Mouse (Mus musculus): ENCODE data around the gene Gata2.
"Not testable (repeated sequence)": the region's sequence is repeated elsewhere in the genome, so short reads cannot be mapped to it uniquely, and the experiment has no call there.

Gata2 gene

DNA sequence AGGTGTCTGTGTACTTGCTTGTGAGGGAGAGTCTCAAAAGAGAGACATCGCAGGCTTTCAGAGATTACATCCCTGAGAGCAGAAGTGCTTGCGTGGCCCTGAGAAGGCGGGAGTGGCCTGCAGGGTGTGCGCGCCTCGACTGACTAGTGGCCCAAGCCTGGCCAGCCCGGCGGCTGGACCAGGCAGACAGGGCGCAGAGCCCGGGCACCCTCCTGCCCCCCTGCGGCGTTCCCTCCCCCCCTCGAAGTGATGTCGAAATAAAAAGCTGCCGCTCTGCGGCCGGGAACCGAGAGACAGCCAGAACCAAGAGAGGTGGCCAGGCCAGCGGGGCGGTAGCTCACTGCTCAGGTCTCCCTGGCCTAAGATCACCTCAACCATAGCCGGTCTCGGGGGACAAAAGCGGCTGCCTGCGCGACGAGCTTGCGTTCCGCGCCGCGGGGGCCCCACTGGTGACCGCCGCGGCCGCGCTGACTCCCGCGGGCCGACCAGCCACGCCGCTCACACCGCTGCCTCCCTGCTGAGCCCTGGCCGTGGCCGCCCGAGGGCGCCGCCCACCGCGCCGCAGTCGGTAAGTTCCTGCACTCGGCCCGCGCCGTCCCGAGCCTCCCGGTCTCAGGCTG lies at the start of gene Gata2:
Gene Gata2 (plus strand): TSS at position 459 of the 620 bp plus-strand sequence.
- peak; percentile 70 for DNase-seq (ENCODE audit: extremely low spot score, low spot score)

DNA sequence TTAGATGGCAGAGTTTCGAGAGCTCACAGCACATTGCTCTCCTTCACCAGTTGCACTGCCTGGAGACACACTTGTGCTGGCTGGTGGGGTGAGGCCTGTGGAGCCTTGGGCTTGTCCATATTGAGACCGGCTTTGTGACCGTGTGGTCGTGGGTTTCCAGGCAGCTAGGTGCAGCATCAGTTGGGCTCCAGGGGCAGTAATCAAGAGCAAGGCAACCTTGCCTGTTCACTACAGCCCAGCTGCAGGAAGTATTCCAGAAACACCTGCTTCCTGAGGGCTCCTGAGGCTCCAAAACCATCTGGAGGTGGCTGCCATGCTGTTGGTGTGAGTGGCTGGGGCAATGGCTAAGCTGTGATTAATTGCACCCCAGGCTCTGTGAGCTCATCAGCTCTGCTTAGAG lies 47.9 kb upstream of the Gata2 start:
- DNase-seq (ENCODE audit: extremely low spot score, low spot score): no peak

DNA sequence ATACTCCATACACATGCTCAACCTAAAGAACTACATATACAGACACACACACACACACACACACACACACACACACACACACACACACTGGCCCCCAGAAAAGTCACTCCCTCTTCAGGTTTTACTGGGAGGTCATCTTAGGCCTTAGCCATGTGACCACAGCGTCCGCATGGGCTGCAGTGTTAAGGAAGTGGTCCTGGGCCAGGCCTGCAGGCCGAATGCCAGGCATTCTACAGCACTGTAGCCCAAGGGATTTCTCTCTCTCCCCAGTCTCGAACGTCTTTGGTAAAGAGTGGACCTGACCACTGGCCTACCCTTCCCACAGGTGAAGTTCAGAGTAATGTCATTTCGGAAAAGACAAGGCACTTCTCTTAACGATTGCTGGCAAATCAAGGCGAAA lies 47.1 kb upstream of the Gata2 start:
- no peak for DNase-seq (ENCODE audit: extremely low spot score, low spot score)

DNA sequence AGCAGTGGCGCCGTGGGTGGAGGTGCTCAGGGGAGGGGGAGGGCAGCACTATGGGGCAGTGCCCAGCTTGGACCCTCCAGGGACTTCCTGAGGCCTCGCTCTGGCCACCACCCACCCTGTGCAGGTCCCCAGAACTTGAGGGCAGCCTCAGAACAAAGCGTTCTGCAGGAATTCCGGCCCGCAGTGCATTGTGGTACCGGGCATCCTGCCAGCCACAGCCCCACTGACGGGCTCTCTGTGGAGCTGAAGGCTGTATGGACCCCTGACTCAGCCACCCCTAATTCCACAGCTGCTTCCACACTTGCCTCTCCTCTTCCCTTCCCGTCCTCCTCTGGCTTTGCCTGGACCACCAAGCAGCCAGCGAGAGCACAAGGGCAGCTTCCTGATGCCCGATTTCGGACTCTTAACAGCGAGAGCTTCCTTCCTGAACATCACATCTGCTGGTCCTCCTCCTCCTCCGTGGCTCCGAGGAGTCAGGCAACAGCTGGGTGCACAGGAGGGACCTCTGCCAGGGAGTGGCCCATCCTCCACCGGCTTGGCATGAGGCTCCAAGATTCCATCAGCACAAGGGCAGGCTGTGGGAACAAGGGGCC lies 46.2 kb upstream of the Gata2 start:
- no peak for DNase-seq (ENCODE audit: extremely low spot score, low spot score)

DNA sequence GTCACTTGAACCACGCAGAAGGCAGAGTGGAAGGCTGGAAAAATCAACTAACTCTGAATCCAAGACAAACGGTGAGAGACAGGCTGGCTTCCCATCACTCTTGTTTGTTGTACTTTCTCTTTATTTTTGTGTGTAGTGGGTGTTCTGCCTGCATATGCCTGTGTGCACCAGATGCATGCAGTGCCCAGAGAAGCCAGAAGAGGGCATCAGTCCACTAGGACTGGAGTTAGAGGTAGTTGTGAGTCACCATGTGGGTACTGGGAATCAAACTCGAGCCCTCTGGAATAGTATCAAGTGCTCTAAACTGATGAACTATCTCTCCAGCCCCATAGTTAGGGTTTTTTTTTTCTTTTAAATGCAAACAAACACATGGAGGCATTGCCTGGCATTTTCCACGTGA lies 42.4 kb upstream of the Gata2 start:
- no peak for DNase-seq (ENCODE audit: extremely low spot score, low spot score)

DNA sequence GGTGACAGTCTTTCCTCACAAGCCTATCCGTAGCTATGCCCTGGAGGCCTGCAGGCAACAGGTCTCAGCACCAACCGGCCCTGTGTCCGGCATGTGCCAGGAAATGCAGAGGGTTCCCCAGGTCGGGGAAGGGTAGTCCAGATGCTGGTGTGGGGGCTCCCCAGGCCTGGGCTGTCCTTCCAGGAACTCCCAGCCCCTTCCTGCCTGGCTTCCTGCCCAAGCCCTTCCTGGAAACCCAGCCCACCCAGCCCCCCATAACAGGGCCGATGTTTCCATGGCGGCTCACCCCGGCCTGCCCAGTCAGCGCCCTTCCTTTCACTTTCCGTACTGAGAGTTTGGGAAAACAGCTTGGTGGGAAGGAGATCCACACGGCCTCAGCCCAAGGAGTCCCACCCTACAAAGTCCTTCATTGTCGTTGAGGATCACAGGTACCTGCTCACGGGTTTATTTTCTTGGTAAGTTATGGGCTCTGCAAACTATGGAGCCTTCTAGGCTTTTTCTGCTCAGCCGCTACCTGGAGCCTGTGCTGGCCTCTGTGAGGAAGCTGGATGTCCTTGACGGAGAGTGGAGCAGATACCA lies 41.5 kb upstream of the Gata2 start:
- DNase-seq (ENCODE audit: extremely low spot score, low spot score): no peak

- no peak for DNase-seq (ENCODE audit: extremely low spot score, low spot score)
These were observed 40.7 kb upstream of the Gata2 start for GRCm38 (mm10) chr6:88152979-88153378.

- DNase-seq (ENCODE audit: extremely low spot score, low spot score): not testable (repeated sequence)
These were observed 38.1 kb upstream of the Gata2 start for GRCm38 (mm10) chr6:88155614-88156013.

GRCm38 (mm10) chr6:88158790-88159189 lies 34.9 kb upstream of the Gata2 start:
- DNase-seq (ENCODE audit: extremely low spot score, low spot score): no peak

DNA sequence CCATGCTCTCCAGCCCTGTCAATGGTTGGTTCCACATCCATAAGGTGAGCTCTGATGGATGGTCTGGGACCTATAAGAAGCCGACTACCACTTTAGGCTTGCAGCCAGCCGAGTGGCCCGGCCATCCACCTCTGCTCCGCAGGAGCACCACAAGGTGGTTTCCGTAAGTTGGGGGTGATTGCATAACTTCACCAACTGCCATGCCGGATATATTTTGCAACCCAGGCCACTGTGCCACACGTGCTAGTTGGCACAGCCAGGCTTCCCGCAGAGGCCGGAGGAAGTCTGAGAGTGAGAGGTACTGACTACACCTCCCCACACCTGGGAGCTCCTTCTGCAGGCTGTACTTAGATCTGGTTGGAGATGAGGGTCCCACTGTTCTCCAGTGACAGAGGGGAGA lies 27.6 kb upstream of the Gata2 start:
- no peak for DNase-seq (ENCODE audit: extremely low spot score, low spot score)

GRCm38 (mm10) chr6:88174191-88174590 lies 19.5 kb upstream of the Gata2 start:
- no peak for DNase-seq (ENCODE audit: extremely low spot score, low spot score)

DNA sequence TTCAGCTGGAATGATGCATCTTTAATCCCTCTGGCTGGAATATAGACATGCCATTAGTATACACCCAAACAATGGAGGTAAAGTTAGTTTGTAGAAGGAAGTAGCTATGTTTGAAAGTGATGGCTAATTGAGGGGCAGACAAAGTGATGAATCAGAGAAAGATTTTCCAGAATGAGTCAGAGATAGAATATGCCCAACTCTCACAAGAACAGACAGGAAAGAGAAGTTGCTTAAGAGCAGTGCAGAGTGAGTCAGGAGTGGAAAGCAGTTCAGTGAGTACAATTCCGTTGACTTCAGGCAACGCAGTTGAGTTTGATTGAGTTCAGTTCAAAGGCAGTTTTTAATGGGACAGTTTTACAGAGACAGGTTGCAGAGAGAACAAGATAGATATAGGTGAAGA lies 19.0 kb upstream of the Gata2 start:
- no peak for DNase-seq (ENCODE audit: extremely low spot score, low spot score)

DNA sequence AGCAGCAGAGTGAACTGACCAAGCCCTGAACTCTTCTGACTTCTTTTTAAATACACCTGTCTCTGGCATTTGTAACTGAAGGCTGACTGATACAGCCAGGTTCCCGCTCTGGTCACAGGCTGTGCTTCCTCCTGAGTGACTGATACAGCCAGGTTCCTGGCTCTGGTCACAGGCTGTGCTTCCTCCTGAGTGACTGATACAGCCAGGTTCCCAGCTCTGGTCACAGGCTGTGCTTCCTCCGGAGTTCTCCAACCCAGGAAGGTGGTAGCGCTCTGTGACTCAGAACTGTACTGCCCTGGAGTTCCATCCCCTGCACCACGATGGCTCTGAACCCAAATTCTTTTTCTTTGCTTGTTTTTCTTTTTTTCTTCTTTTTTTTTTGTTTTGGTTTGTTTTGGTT lies 9.0 kb upstream of the Gata2 start:
- DNase-seq (ENCODE audit: extremely low spot score, low spot score): no peak

- no peak for DNase-seq (ENCODE audit: extremely low spot score, low spot score)
These were observed 5.5 kb upstream of the Gata2 start for GRCm38 (mm10) chr6:88188148-88188547.

DNA sequence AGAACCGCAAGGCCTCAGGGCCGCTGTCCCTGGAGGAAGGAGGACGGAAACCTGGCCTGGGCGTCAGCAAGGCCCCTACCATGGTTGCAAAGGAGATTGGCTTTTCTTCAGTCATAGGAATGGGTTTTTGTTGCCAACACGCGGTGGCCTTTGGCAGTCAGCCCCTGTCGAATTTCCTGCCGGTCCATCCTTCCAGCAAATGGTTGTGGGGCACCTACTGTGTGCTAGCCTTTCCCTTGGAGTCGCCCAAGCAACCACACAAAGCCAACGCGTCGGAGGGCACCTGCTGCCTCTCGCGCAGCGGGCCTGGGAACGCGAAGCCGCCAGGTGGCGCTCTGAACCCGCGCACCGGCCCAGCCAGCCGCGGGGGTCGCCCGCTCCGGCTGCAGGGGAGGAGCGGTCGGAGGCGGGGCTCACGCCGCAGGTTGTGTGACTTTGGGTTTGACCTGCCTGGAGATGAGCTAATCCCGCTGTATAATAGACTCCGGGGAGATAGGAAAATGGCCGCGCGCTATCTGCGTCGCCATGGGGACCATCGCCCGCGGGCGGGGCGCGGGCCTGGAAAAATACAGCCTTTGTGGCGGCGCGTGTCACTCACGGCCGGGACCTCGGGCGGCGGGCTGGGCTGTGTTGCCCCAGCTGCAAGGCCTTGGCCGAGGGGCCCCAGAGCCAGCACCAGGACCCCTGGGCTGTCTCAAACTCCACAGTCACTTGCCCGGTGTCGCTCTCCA lies 4.2 kb upstream of the Gata2 start:
- DNase-seq (ENCODE audit: extremely low spot score, low spot score): peak; percentile 88

- DNase-seq (ENCODE audit: extremely low spot score, low spot score): no peak
These were observed 3.7 kb upstream of the Gata2 start for GRCm38 (mm10) chr6:88190043-88190309.

DNA sequence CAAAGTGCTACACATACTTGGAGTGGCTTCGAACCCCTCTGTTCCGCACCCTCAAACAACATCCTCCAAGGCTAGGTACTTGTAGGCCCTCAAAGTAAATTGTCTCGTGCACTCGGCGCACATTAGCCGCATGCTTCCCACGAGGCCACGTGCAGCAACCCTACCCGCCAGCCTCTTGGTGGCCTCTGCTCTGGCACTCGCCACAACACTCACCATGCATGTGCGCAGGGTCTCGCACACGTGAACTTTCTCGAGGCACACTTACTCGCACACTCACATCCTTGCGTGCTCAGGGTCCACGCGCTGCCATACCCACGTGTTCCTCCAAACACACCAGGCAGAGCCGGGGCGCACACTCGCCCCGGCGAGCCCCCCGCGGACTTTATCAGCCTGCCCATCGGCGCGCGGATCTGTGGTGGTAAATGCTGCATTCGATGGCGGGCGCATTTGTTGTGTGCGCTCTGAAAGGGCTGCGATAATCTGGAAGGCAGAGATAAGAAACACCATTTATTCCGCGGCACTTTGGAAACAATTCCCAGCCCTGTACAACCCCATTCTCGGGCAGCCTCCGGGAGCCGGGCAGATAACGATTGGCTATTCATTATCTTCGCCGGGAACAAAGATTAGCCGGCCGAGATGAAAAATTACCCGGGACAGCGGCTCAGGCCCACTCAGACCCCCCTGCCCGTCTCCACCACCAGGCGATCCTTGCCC lies 3.2 kb upstream of the Gata2 start:
- peak; percentile 56 for DNase-seq (ENCODE audit: extremely low spot score, low spot score)

GRCm38 (mm10) chr6:88191024-88191365 lies 2.7 kb upstream of the Gata2 start:
- no peak for DNase-seq (ENCODE audit: extremely low spot score, low spot score)

- DNase-seq (ENCODE audit: extremely low spot score, low spot score): peak; percentile 34
These were observed 2.1 kb upstream of the Gata2 start for GRCm38 (mm10) chr6:88191411-88192070.

DNA sequence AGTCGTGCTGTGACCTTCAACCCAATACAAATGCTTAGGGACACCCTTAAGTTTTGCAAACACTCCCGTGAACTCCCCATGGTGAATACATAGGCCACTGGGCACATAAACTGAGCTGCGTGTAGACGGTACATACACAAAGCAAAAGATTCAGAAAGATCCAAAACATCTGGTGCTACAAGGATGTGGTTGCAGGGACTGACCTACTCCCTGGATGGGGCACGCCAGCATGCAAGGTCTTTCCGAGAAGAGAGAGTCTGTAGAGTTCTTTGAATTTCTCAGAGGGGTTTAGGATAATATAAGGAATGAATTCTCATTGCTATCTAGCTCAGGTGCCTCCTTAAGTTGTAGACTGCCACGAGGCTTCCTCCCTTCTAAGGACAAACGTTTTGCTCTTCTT lies 935 bp upstream of the Gata2 start:
- DNase-seq (ENCODE audit: extremely low spot score, low spot score): no peak

DNA sequence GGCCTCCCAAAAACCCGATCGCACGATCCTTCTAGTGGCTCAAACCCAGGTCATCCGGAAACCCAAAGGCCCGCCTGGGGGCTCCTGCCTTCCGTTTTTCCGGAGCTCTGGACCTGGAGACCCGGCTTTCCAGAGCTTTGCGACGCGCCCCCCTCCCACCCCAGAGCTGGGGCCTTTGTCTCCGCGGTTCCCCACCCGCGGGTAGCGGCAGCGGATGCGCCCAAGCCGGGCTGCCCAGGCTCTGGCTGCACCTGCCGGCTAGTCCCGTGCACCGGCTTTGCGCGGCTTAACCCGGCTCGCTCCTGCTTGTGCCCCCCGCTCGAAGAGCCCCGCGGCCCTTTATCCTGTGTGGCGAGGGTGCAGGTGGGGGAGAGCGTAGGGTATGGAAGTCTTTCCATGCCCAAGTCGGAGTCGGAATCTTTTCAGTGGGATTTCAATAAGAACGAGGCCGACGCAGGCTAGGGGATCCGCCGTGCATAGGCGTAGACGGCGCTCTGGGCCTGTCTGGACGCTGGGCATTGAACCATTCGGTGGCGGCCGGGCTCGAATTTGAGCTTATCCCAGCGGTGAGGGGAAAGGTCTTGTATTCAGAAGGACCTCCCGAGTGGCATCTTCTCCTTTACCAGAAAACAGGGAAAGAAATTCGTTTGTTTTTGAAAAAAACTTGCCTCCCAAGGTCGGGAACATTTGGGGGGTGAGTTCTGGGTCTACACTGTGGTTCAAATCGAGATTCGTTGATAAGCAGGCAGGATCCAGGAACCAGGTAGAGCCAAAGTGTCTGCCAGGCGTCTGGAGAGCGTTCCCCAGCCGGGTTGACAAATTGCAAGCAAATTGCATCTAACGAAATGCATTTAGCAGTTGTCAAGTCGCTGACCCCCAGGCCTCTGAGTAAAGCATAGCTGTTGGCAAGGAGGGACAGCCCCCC lies 624 bp downstream of the Gata2 start:
- DNase-seq (ENCODE audit: extremely low spot score, low spot score): peak; percentile 73
